Mouse (Mus musculus) heart, adult 8-10 months (tissue): Measurements from ENCODE around the gene Nipal4. TPM values are rescaled to one million over a fixed set of nuclear protein-coding genes. Genes with fewer than 3 reads are reported as not detected.

Source experiments
- DNase-seq: peaks from one replicate; pipeline ENCODE4 v3.0.0; 2022; ENCODE audit warnings: low spot score
- total RNA-seq, 4 experiments: library from RNA; stranded (reverse); gene quantifications; 2 replicates each; pipeline ENCODE4 v1.2.4; 2022

Nipal4 gene
- total RNA-seq, 4 experiments from 2014 or later = 0.08 TPM; not detected in 3

- DNase-seq = no peak
Measured at GRCm38 (mm10) chr11:46157462-46157861, 8.8 kb downstream of the Nipal4 start.

- no peak for DNase-seq
Measured at GRCm38 (mm10) chr11:46156945-46157344, 9.4 kb downstream of the Nipal4 start.

- DNase-seq = no peak
Measured at GRCm38 (mm10) chr11:46146619-46147018, 19.7 kb downstream of the Nipal4 start.

- no peak for DNase-seq
Measured at GRCm38 (mm10) chr11:46145163-46145875, 21.0 kb downstream of the Nipal4 start.

- no peak for DNase-seq
Measured at GRCm38 (mm10) chr11:46143342-46143741, 23.0 kb downstream of the Nipal4 start.

- DNase-seq = no peak
Measured at GRCm38 (mm10) chr11:46134899-46135298, 31.4 kb downstream of the Nipal4 start.

- DNase-seq = no peak
Measured at GRCm38 (mm10) chr11:46131022-46131986, 35.0 kb downstream of the Nipal4 start.

- peak; percentile 86 for DNase-seq
Measured at GRCm38 (mm10) chr11:46128548-46128945, 37.8 kb downstream of the Nipal4 start.

- DNase-seq = peak; percentile 80
Measured at GRCm38 (mm10) chr11:46127621-46128547, 38.4 kb downstream of the Nipal4 start.

- DNase-seq = no peak
Measured at GRCm38 (mm10) chr11:46126827-46127410, 39.4 kb downstream of the Nipal4 start.

GRCm38 (mm10) chr11:46126317-46126716, 40.0 kb downstream of the Nipal4 start:
- no peak for DNase-seq

GRCm38 (mm10) chr11:46125835-46126229, 40.5 kb downstream of the Nipal4 start:
- DNase-seq = no peak

GRCm38 (mm10) chr11:46125093-46125834, 41.0 kb downstream of the Nipal4 start:
- no peak for DNase-seq

- no peak for DNase-seq
Measured at GRCm38 (mm10) chr11:46123328-46123866, 42.9 kb downstream of the Nipal4 start.

- peak; percentile 59 for DNase-seq
Measured at GRCm38 (mm10) chr11:46122875-46123274, 43.4 kb downstream of the Nipal4 start.

GRCm38 (mm10) chr11:46121666-46122065, 44.6 kb downstream of the Nipal4 start:
- no peak for DNase-seq

GRCm38 (mm10) chr11:46120084-46120483, 46.2 kb downstream of the Nipal4 start:
- peak; percentile 40 for DNase-seq

GRCm38 (mm10) chr11:46119624-46120023, 46.7 kb downstream of the Nipal4 start:
- DNase-seq = peak; percentile 58

- DNase-seq = no peak
Measured at GRCm38 (mm10) chr11:46116510-46116909, 49.8 kb downstream of the Nipal4 start.
